Comparison of ENCODE assay signal across 8 mouse cellular contexts in genomic region chr14:73122923-73123278, GRCm38 (mm10). TPM values are rescaled to one million over a fixed set of nuclear protein-coding genes. Genes with fewer than 3 reads are reported as not detected.
DNase-seq lines count a peak whose midpoint lies in the region; ATAC-seq and TF ChIP-seq lines count a peak whose summit lies in the region.

Gene Rcbtb2 (plus strand): TSS chr14:73123037.

- H3K27ac ChIP-seq in liver, adult 2 months (replicated peaks; ENCODE audit: insufficient read depth, low read depth, low read length), result peak within 1 kb of the TSS; percentile 84
- H3K27ac ChIP-seq in midbrain, embryonic 13.5 days, result no peak within 1 kb of the TSS

- no peak within 1 kb of the TSS for H3K4me3 ChIP-seq in liver, adult 2 months (ENCODE audit: insufficient read depth, low read depth, low read length)
- H3K4me3 ChIP-seq in midbrain, embryonic 13.5 days (replicated peaks), result no peak within 1 kb of the TSS

- ATAC-seq in midbrain, embryonic 13.5 days, result no peak
- no peak for ATAC-seq in cerebellum, adult (ENCODE audit: insufficient number of reproducible peaks, low FRiP score, low TSS enrichment)

- peaks cover 5% of the 10 kb centered on the region; the same call in 1 of the 2 replicates for H3K4me1 ChIP-seq in liver, adult 2 months (ENCODE audit: control insufficient read depth, insufficient read depth, low read length)
- peaks cover 9% of the 10 kb centered on the region for H3K4me1 ChIP-seq in midbrain, embryonic 13.5 days (replicated peaks)

- H3K9ac ChIP-seq in liver, adult 2 months (ENCODE audit: low read depth, low read length), result no peak within 1 kb of the TSS
- no peak within 1 kb of the TSS for H3K9ac ChIP-seq in midbrain, embryonic 13.5 days (replicated peaks)

- no peaks in the 10 kb centered on the region for H3K79me2 ChIP-seq in liver, adult 2 months (ENCODE audit: control insufficient read depth, insufficient read depth, low read length)

- no peak for TF ChIP-seq CTCF in liver, adult 2 months (IDR thresholded peaks at IDR 0.05; ENCODE audit: low read depth, low read length)
- no peak for TF ChIP-seq CTCF in brain, embryonic 14.5 days (IDR thresholded peaks at IDR 0.05; ENCODE audit: borderline replicate concordance, extremely low read depth, insufficient read depth, insufficient read length)

- DNase-seq in liver, adult 2 months (ENCODE audit: extremely low read depth, low read depth, low spot score), result no peak
- DNase-seq in liver, result no peak
- DNase-seq in brain, embryonic 14.5 days (ENCODE audit: low read depth), result no peak
- no peak for DNase-seq in heart, adult 8-10 months (ENCODE audit: low spot score)
- no peak for DNase-seq in layer of hippocampus, postnatal 14 days (ENCODE audit: low spot score in 2 of 2)
- DNase-seq in cerebellum, adult 11 months, result no peak

- no peak for TF ChIP-seq POLR2A in liver, adult 2 months (IDR thresholded peaks at IDR 0.05; ENCODE audit: extremely low read depth, insufficient read depth, low read length)
- TF ChIP-seq POLR2A in brain, embryonic 14.5 days (IDR thresholded peaks at IDR 0.05; ENCODE audit: borderline replicate concordance, extremely low read depth, insufficient read depth, insufficient read length, poor library complexity, severe bottlenecking), result no peak

- WGBS in liver, adult 2 months, result 66% methylated on average over 4 of the region's 4 CpGs
- 69% methylated on average over 4 of the region's 4 CpGs for WGBS in midbrain, embryonic 13.5 days

- no peaks in the 10 kb centered on the region for H3K36me3 ChIP-seq in liver, adult 2 months (ENCODE audit: control insufficient read depth, insufficient read depth, low read length)
- no peaks in the 10 kb centered on the region for H3K36me3 ChIP-seq in midbrain, embryonic 13.5 days

- H3K4me2 ChIP-seq in midbrain, embryonic 13.5 days (replicated peaks), result no peak within 1 kb of the TSS

- H3K9me3 ChIP-seq in midbrain, embryonic 13.5 days, result no peaks in the 10 kb centered on the region

- no peaks in the 10 kb centered on the region for H3K27me3 ChIP-seq in liver, adult 2 months (ENCODE audit: control insufficient read depth, insufficient read depth, low read length)
- H3K27me3 ChIP-seq in midbrain, embryonic 13.5 days, result no peaks in the 10 kb centered on the region

RNA-seq across cellular contexts. Expression of gene Rcbtb2, which starts in this region (rescaled TPM):
- 30.3 and 32.6 TPM in 2 replicates for total RNA-seq in liver, adult 2 months (2014; rRNA removed)
- polyA plus RNA-seq in liver, adult 2 months (2012; rRNA removed), result 26.0 and 28.0 TPM in 2 replicates
- polyA plus RNA-seq in brain, embryonic 14.5 days (2012; rRNA removed), result 58.8 and 69.3 TPM in 2 replicates
- total RNA-seq in heart, adult 8-10 months (2022), result 10 to 100 TPM; 18.2 to 30.9 (median 21.1) TPM
- total RNA-seq in layer of hippocampus, postnatal 14 days (2021), result 10 to 100 TPM; 29.2 to 32.2 TPM
- polyA plus RNA-seq in midbrain, embryonic 13.5 days (2015; fragmentation: Nextera tagmentation; extraction: Ambion mirVana), result 103 and 104 TPM in 2 replicates
